Mouse (Mus musculus) kidney, adult 2 months (tissue): ENCODE results near the gene Gm16442. TPM values are rescaled to one million over a fixed set of nuclear protein-coding genes. Genes with fewer than 3 reads are reported as not detected.
"Not testable (repeated sequence)": the region's sequence is repeated elsewhere in the genome, so short reads cannot be mapped to it uniquely, and the experiment has no call there.

Experiments used
- DNase-seq: peaks from one replicate; pipeline ENCODE4 v3.0.0; 2021
- H3K27ac ChIP-seq: fragments of 200-500 bp; 2 replicates; pipeline ENCODE4 v1.5.1; 2012; ENCODE audit warnings: low read depth, low read length, control low read depth, inconsistent platforms; ENCODE audit not compliant: insufficient read depth
- H3K27me3 ChIP-seq: fragments of 200-500 bp; replicated peaks from 2 replicates; pipeline ENCODE4 v1.6.1; 2012; ENCODE audit warnings: mild to moderate bottlenecking, moderate library complexity, low read length, inconsistent platforms; ENCODE audit not compliant: control insufficient read depth, insufficient read depth
- H3K36me3 ChIP-seq: fragments of 200-500 bp; 2 replicates; pipeline ENCODE4 v1.6.1; 2012; ENCODE audit warnings: mild to moderate bottlenecking, moderate library complexity, low read length, inconsistent platforms; ENCODE audit not compliant: control insufficient read depth, insufficient read depth
- H3K4me1 ChIP-seq: fragments of 200-500 bp; 2 replicates; pipeline ENCODE4 v1.6.1; 2011; ENCODE audit warnings: low read length; ENCODE audit not compliant: control insufficient read depth, insufficient read depth
- H3K4me3 ChIP-seq: fragments of 200-500 bp; 2 replicates; pipeline ENCODE4 v1.5.1; 2011; ENCODE audit warnings: mild to moderate bottlenecking, low read depth, low read length, control low read depth; ENCODE audit not compliant: insufficient read depth
- WGBS: fragments of 180-500 bp; shearing (Covaris S2); methylation state at CpG from one replicate; pipeline ENCODE4 v1.1.7; 2018; 5-methylcytosine and 5-hydroxymethylcytosine counted together
- polyA plus RNA-seq: library from polyadenylated mRNA; depleted of rRNA; stranded (reverse); fragments of >200 nt; gene quantifications from 2 replicates; pipeline ENCODE4 v1.2.3, GENCODE M21; 2012; rRNA removed

Gm16442 gene
- polyA plus RNA-seq: not detected in 2 replicates

GRCm38 (mm10) chr7:20122479-20122878 lies at the start of gene Gm16442:
Gm16442 (minus strand) TSS chr7:20122579.
- H3K4me1 ChIP-seq: not testable (repeated sequence)

DNA sequence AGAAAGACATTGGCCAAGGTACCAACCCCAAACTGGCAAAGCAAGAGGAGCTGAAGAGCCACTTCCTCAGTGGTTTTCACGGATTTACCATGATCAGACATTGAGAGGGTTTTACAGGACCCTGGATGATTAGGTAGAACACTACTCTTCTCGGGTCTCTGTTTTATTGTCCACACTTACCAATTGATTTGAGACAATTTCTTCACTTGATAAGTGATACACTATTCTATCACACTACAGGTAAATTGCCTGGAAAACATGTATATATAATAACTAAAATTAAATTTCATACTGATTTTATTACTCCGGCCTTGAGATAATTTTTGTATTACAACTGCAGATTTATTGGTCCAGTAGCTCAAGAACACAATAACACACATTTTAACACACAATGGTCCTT lies 45.9 kb upstream of the Gm16442 start, which contains the start of gene Vmn1r94:
Gene Vmn1r94 (minus strand): TSS at position 101 of the 400 bp plus-strand sequence.
- not testable (repeated sequence) for DNase-seq, H3K4me3 ChIP-seq, H3K27ac ChIP-seq, H3K36me3 ChIP-seq, H3K4me1 ChIP-seq, H3K27me3 ChIP-seq
- WGBS: no CpG with 5 or more reads among the region's 3 CpGs

More at GRCm38 (mm10) chr7:20122479-20122878, at the start of gene Gm16442:
- H3K27ac ChIP-seq, H3K27me3 ChIP-seq, DNase-seq, H3K36me3 ChIP-seq, H3K4me3 ChIP-seq: not testable (repeated sequence)
- WGBS: no CpG with 5 or more reads among the region's 2 CpGs

DNA sequence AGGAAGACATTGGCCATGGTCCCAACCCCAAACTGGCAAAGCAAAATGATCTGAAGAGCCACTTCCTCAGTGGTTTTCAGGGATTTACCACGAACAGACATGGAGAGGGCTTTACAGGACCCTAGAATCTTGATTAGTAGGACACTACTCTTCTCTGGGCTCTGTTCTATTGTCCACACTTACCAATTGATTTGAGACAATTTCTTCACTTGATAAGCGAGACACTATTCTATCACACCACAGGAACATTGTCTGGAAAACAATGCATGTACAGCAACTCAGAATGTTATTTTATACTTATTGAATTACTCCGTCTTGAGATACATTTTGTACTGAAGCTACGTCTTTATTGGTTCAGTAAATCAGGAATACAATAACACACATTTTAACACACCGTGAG lies 16.6 kb upstream of the Gm16442 start, which contains the start of gene Vmn1r93:
Gene Vmn1r93 (minus strand): TSS at position 101 of the 400 bp plus-strand sequence.
- H3K27ac ChIP-seq, H3K4me3 ChIP-seq, H3K4me1 ChIP-seq, H3K27me3 ChIP-seq, H3K36me3 ChIP-seq, DNase-seq: not testable (repeated sequence)
- WGBS: no CpG with 5 or more reads among the region's 5 CpGs

DNA sequence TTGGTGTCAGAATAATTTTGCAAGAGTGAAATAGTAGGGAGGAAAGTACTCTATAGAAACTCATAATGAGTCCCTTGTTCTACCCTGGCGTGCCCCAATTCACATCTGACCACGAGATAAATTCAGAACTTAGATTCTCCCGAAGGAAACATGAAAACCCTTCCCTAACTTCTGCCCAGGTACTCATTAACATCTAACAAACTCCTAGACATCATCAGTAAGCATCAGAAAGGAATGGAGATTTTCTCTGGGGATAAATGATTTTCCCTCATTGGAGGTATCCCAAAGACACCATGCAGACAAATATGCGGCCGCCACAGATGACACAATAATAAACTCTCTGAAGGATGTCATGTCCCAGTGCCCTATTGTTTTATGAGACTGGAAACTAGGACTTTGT lies 23.0 kb downstream of the Gm16442 start, which contains the start of gene Vmn1r91:
Gene Vmn1r91 (plus strand): TSS at position 301 of the 400 bp plus-strand sequence.
- H3K4me1 ChIP-seq, H3K4me3 ChIP-seq, H3K36me3 ChIP-seq, H3K27me3 ChIP-seq, H3K27ac ChIP-seq, DNase-seq: not testable (repeated sequence)
- WGBS: 81% methylated on average over 5 of the region's 5 CpGs

DNA sequence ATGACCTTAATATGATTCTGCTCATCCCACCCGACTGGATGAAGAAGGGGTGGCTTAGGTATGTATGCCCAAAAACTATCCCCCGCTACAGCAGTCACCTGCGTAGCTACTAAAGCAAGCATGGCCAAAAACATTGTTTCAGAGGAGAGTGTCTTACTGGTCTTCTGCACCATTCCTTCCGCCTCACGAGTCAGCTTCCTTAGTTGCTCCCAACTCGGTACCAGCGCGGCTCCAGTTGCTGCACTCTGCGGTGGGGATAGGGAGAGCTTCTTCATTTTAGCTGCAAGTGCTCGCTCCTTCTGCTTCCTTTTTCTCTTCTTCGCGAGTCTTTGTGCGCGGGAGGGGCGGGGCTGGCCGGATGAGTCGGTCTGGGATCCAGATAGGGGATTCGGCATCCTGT lies 44.3 kb downstream of the Gm16442 start:
- WGBS: 78% methylated on average over 18 of the region's 18 CpGs
- H3K27ac ChIP-seq, DNase-seq, H3K4me3 ChIP-seq, H3K27me3 ChIP-seq, H3K4me1 ChIP-seq, H3K36me3 ChIP-seq: not testable (repeated sequence)

Other genes starting within 250 kb of the Gm16442 start
- gene Ceacam19, start 234.6 kb downstream of the Gm16442 start, polyA plus RNA-seq: 0.11 and 0.25 TPM in 2 replicates
- gene Pvr, start 201.4 kb downstream of the Gm16442 start, polyA plus RNA-seq: 10.9 and 12.3 TPM in 2 replicates
- gene Igsf23, start 171.8 kb downstream of the Gm16442 start, polyA plus RNA-seq: 0.14 and 0.31 TPM in 2 replicates
- gene Ceacam20, start 157.2 kb downstream of the Gm16442 start, polyA plus RNA-seq: 0.03 TPM in 1 of 2 replicates, not detected in the other
- gene Nlrp9b, start 131.1 kb downstream of the Gm16442 start, polyA plus RNA-seq: not detected in 2 replicates
- not detected in 2 replicates for gene Vmn1r91, start 22.9 kb downstream of the Gm16442 start, polyA plus RNA-seq
- gene Vmn1r93, start 16.5 kb upstream of the Gm16442 start, polyA plus RNA-seq: not detected in 2 replicates
- gene Vmn1r94, start 45.8 kb upstream of the Gm16442 start, polyA plus RNA-seq: not detected in 2 replicates
- gene Vmn1r95, start 71.1 kb upstream of the Gm16442 start, polyA plus RNA-seq: not detected in 2 replicates
- gene Gm6164, start 83.0 kb upstream of the Gm16442 start, polyA plus RNA-seq: not detected in 2 replicates
- gene Gm4498, start 111.2 kb upstream of the Gm16442 start, polyA plus RNA-seq: not detected in 2 replicates
- gene Gm5890, start 140.3 kb upstream of the Gm16442 start, polyA plus RNA-seq: not detected in 2 replicates
- gene Gm4133, start 211.5 kb upstream of the Gm16442 start, polyA plus RNA-seq: not detected in 2 replicates